Mouse (Mus musculus) liver, adult 2 months (tissue): ENCODE results near the gene Tent5b.

Experiments used
- CTCF ChIP-seq: fragments of 200-500 bp; IDR thresholded peaks from 2 replicates; pipeline ENCODE4 v1.5.1; 2011; ENCODE audit warnings: low read depth, low read length, control low read depth
- POLR2A ChIP-seq: fragments of 200-500 bp; IDR thresholded peaks from 2 replicates; pipeline ENCODE4 v1.6.1; 2011; ENCODE audit warnings: low read length, control low read depth; ENCODE audit not compliant: insufficient read depth; ENCODE audit errors: extremely low read depth

DNA sequence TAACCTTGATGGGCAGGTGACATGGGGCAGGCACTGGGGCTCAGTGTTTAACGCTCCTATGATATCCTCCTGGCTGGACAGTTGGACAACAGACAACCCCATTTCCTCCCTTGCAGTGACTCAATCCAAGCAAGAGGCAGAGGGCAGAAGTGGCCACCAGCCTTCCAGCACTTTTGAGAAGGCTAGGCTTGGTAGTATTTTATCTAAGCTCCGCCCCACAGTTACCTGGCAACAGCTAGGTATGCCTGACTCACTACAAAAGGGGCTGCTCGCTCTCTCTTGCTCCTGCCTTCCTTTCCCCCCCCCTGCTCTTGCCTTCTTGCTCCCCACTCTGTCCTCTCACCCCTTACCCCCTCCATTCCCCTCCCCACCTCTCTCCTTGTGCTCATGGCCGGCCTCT, 18.6 kb upstream of the Tent5b start:
- TF ChIP-seq CTCF = no peak
- TF ChIP-seq POLR2A = no peak
